Mouse (Mus musculus) embryonic fibroblast, embryonic 13.5 days (primary cell): ENCODE results near the gene Cdh13.

Experiments
- CTCF ChIP-seq: IDR thresholded peaks from 2 replicates; pipeline ENCODE4 v1.5.1; 2011; ENCODE audit warnings: mild to moderate bottlenecking, control low read depth, low read length, moderate library complexity, borderline replicate concordance; ENCODE audit not compliant: insufficient read depth
- POLR2A ChIP-seq: IDR thresholded peaks from 2 replicates; pipeline ENCODE4 v1.6.1; 2011; ENCODE audit warnings: low read depth, mild to moderate bottlenecking, control low read depth, low read length, moderate library complexity

GRCm38 (mm10) chr8:119304196-119304595, 1020.7 kb downstream of the Cdh13 start:
- TF ChIP-seq POLR2A (no peak), CTCF (no peak)
